Mouse (Mus musculus) midbrain, embryonic 16.5 days (tissue): Measurements from ENCODE around the gene Nfatc2. TPM values are rescaled to one million over a fixed set of nuclear protein-coding genes. Genes with fewer than 3 reads are reported as not detected.

Source experiments
- ATAC-seq: fragments of 200-750 bp; cut with Nextera tagmentation; 2 replicates; pipeline ENCODE4 v1.8.0; 2017; ENCODE audit warnings: moderate TSS enrichment
- H3K27ac ChIP-seq: fragments of 300-500 bp; sonication (generic); 2 replicates; pipeline ENCODE4 v1.5.1; 2014; ENCODE audit warnings: mild to moderate bottlenecking, low read length, mixed read lengths
- H3K27me3 ChIP-seq: fragments of 300-500 bp; sonication (generic); 2 replicates; pipeline ENCODE4 v1.6.1; 2014; ENCODE audit warnings: low read depth, low read length, mixed read lengths; ENCODE audit not compliant: control insufficient read depth, insufficient read depth
- H3K36me3 ChIP-seq: fragments of 300-500 bp; sonication (generic); 2 replicates; pipeline ENCODE4 v1.6.1; 2014; ENCODE audit warnings: mild to moderate bottlenecking, low read length, moderate library complexity, mixed read lengths; ENCODE audit not compliant: control insufficient read depth, insufficient read depth
- H3K4me1 ChIP-seq: fragments of 300-500 bp; sonication (generic); 2 replicates; pipeline ENCODE4 v1.6.1; 2014; ENCODE audit warnings: mild to moderate bottlenecking, low read length, mixed read lengths; ENCODE audit not compliant: control insufficient read depth, insufficient read depth
- H3K4me2 ChIP-seq: fragments of 300-500 bp; sonication (generic); 2 replicates; pipeline ENCODE4 v1.6.1; 2014; ENCODE audit warnings: mild to moderate bottlenecking, low read length, mixed read lengths
- H3K4me3 ChIP-seq: fragments of 300-500 bp; sonication (generic); 2 replicates; pipeline ENCODE4 v1.5.1; 2014; ENCODE audit warnings: low read depth, mild to moderate bottlenecking, low read length, moderate library complexity, mixed read lengths
- H3K9ac ChIP-seq: fragments of 300-500 bp; sonication (generic); 2 replicates; pipeline ENCODE4 v1.6.1; 2014; ENCODE audit warnings: low read depth, low read length, mixed read lengths
- H3K9me3 ChIP-seq: fragments of 300-500 bp; sonication (generic); replicated peaks from 2 replicates; pipeline ENCODE4 v1.6.1; 2014; ENCODE audit warnings: mild to moderate bottlenecking, low read length, mixed read lengths; ENCODE audit not compliant: control insufficient read depth, poor library complexity, severe bottlenecking
- WGBS: fragments of 180-500 bp; shearing (Covaris S2); extraction: QIAGEN DNeasy Blood & Tissue Kit; methylation state at CpG from one replicate; pipeline ENCODE4 v1.1.7; 2014; 5-methylcytosine and 5-hydroxymethylcytosine counted together
- polyA plus RNA-seq: library from polyadenylated mRNA; unstranded; fragments of >200 nt; fragmentation: Nextera tagmentation; extraction: Ambion mirVana; gene quantifications from 2 replicates; pipeline ENCODE4 v1.2.1, GENCODE M21; 2015

Gene Nfatc2
- polyA plus RNA-seq, 1 experiment from 2014 or later: 4.5 TPM

DNA sequence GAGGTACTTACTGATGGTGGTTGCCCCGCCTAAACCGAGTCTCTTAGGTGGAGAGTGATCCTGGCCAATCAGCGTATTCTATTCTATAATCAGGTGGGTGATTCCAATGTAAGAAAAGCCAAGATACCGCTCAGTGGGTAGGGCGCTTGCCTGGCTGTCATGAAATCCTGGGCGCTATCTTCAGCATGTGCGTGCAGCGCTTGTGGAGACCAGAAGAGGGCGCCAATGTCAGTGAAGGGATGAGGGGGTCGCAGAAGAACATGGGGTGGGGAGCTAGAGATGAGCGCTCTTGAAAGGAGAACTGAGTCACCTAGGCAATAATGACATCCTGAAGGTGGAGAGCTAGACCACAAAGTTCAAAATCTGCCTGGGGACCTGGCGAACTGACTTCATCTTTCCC lies 160.0 kb downstream of the Nfatc2 start:
- 93% methylated on average over 12 of the region's 12 CpGs for WGBS
- H3K9me3 ChIP-seq: no peaks in the 10 kb centered on the region
- ATAC-seq: no peak
- no peak overlapping the region for H3K4me2 ChIP-seq
- no peak overlapping the region for H3K27ac ChIP-seq
- H3K4me3 ChIP-seq: no peak overlapping the region
- no peaks in the 10 kb centered on the region for H3K36me3 ChIP-seq
- H3K9ac ChIP-seq: no peak overlapping the region
- no peaks in the 10 kb centered on the region; the same call in 1 of the 2 replicates for H3K4me1 ChIP-seq
- H3K27me3 ChIP-seq: no peaks in the 10 kb centered on the region

DNA sequence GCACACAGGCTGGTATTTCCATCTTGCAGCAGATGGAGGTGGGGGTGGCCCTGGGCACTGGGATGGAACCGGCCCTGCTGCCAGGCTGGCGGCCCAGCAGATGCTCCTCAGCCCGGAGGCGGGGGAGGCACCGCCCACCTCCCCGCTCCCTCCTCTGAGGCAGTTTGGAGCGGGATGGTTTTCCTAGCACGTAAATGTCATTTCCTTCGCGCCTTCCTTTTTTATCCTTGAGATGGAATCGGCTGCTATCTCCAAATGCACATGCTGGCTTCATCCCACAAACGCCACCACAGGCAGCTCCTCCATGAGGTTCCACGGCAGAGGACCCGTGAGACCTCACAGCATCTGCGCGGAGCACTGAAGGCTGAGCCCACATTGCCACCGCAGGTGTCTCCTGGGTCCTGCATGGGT lies 160.5 kb downstream of the Nfatc2 start:
- no peaks in the 10 kb centered on the region; the same call in 1 of the 2 replicates for H3K4me1 ChIP-seq
- no peak overlapping the region for H3K27ac ChIP-seq
- no peak overlapping the region for H3K4me2 ChIP-seq

DNA sequence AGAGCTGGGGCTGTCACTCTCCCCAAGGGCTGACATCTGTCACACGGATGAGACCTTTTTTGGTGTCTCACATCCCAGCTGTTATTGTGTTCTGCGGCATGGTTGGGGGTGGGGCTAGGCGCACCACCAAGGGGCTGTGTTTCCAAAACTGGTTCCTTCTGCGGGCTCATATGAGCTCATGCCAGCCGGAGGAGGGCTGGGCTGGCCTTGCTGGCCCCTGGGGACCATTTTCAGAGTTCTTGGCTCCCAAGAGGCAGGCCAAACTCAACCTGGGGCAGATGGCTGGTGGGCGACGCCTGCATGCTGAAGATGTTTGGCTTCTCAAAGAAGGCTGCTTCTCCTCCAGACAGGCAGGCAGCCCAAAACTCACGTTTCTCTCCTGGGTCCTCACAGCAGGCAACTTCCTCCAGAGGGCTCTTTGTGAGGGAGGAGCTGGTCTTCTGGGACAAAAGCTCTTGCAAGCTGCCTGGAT lies 162.4 kb downstream of the Nfatc2 start:
- Histone ChIP-seq H3K4me1 (no peaks in the 10 kb centered on the region; the same call in 1 of the 2 replicates), H3K9ac (no peak overlapping the region), H3K27me3 (no peaks in the 10 kb centered on the region), H3K27ac (no peak overlapping the region), H3K9me3 (no peaks in the 10 kb centered on the region), H3K4me2 (no peak overlapping the region), H3K36me3 (no peaks in the 10 kb centered on the region), H3K4me3 (no peak overlapping the region)
- WGBS: 51% methylated on average over 8 of the region's 8 CpGs
- ATAC-seq: no peak

More for the DNA sequence above, 160.5 kb downstream of the Nfatc2 start:
- Histone ChIP-seq H3K36me3 (no peaks in the 10 kb centered on the region), H3K9ac (no peak overlapping the region), H3K27me3 (no peaks in the 10 kb centered on the region), H3K4me3 (no peak overlapping the region), H3K9me3 (no peaks in the 10 kb centered on the region)
- WGBS: 85% methylated on average over 17 of the region's 17 CpGs
- 0 out of 2 replicates have a peak, but pooled peaks have one; percentile 23 for ATAC-seq

DNA sequence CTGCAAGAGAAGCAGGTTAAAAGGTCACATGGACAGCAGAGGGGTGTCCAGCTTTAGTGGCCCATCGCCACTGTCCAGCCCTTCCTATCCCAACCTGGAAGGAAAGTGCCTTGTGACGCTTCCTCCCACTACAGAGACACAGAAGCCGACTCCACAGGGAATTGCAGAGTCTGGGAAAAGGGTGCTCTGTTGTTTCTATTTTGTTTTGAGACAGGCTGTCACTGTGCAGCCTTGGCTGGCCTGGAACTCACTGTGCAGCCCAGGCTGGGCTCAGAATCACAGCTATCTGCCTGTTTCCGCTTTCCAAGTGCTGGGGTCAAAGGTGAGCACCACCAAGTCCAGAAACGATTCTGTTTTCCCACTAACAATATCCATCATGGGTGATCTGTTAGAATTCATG lies 167.3 kb downstream of the Nfatc2 start:
- no peak overlapping the region for H3K9ac ChIP-seq
- ATAC-seq: no peak
- WGBS: 84% methylated on average over 5 of the region's 5 CpGs
- no peak overlapping the region for H3K27ac ChIP-seq
- H3K4me3 ChIP-seq: no peak overlapping the region
- no peak overlapping the region for H3K4me2 ChIP-seq
- no peaks in the 10 kb centered on the region for H3K36me3 ChIP-seq
- H3K9me3 ChIP-seq: no peaks in the 10 kb centered on the region
- H3K4me1 ChIP-seq: no peaks in the 10 kb centered on the region; the same call in 1 of the 2 replicates
- no peaks in the 10 kb centered on the region for H3K27me3 ChIP-seq

DNA sequence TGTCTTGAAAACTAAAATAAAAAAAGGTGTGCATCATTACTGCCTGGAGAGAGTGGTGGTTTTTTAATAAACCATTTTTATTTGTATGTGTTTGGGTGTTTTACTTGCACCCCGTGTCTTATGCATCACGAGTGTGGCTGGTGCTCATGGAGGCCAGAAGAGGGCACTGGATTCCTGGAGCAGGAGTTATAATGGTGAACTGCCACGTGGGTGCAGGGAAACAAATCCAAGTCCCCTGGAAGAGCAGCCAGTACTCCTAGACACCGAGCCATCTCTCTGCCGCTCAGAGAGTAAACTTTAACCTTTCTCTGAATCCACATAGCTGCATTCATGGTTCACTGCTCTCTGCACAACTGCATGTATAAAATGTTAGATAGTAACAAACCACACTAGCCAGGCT lies 168.1 kb downstream of the Nfatc2 start:
- H3K9me3 ChIP-seq: no peaks in the 10 kb centered on the region
- no peak for ATAC-seq
- no peaks in the 10 kb centered on the region for H3K4me1 ChIP-seq
- no peaks in the 10 kb centered on the region for H3K27me3 ChIP-seq
- 73% methylated on average over 5 of the region's 5 CpGs for WGBS
- no peak overlapping the region for H3K9ac ChIP-seq
- H3K27ac ChIP-seq: no peak overlapping the region
- no peak overlapping the region for H3K4me3 ChIP-seq
- no peak overlapping the region for H3K4me2 ChIP-seq
- H3K36me3 ChIP-seq: no peaks in the 10 kb centered on the region

DNA sequence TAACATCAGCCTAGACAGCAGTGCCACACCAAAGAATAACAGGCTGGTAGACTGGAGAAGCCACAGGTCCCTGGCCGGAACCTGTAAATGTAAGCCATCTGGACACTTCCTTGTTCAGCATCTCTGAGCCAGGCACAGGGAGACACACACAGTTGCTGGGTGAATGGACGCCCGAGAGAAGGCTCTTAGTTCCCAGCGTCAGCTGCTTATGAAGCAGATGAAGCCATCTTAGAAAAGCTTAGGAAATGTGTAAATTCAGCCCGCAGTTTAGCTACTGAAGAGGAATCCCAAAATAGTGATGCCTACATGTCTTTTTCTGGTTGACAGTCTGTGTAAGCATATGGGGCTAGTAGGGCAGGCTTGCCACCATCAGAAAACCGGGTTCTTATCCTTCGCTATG lies 169.1 kb downstream of the Nfatc2 start:
- no peak for ATAC-seq
- H3K36me3 ChIP-seq: no peaks in the 10 kb centered on the region
- H3K4me3 ChIP-seq: no peak overlapping the region
- no peaks in the 10 kb centered on the region for H3K27me3 ChIP-seq
- no peaks in the 10 kb centered on the region for H3K4me1 ChIP-seq
- no peak overlapping the region for H3K27ac ChIP-seq
- H3K9ac ChIP-seq: no peak overlapping the region
- no peaks in the 10 kb centered on the region for H3K9me3 ChIP-seq
- H3K4me2 ChIP-seq: no peak overlapping the region
- 94% methylated on average over 7 of the region's 7 CpGs for WGBS

DNA sequence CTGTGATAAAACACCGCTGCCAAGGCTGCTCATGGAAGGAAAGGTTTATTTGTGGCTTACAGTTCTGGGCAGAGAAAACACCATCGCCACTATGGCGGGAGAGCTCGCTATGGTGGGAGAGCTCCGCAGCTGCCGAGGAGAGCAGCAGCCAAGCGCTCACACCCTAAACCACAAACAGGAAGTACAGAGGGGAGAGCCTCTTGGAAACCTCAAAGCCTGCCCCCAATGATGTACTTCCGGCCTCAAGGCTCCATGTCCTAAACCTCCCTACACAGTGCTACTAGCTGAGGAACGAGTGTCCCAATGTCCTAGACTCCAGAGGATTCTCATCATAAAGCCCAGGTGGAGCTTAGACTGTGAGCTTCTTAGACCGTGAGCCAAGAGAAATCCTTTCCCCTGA lies 171.9 kb downstream of the Nfatc2 start:
- Histone ChIP-seq H3K36me3 (no peaks in the 10 kb centered on the region), H3K27ac (no peak overlapping the region), H3K27me3 (no peaks in the 10 kb centered on the region), H3K4me3 (no peak overlapping the region), H3K9ac (no peak overlapping the region), H3K9me3 (no peaks in the 10 kb centered on the region), H3K4me1 (peaks cover under 1% of the 10 kb centered on the region; the same call in 1 of the 2 replicates), H3K4me2 (no peak overlapping the region)
- ATAC-seq: no peak
- WGBS: 95% methylated on average over 10 of the region's 10 CpGs

DNA sequence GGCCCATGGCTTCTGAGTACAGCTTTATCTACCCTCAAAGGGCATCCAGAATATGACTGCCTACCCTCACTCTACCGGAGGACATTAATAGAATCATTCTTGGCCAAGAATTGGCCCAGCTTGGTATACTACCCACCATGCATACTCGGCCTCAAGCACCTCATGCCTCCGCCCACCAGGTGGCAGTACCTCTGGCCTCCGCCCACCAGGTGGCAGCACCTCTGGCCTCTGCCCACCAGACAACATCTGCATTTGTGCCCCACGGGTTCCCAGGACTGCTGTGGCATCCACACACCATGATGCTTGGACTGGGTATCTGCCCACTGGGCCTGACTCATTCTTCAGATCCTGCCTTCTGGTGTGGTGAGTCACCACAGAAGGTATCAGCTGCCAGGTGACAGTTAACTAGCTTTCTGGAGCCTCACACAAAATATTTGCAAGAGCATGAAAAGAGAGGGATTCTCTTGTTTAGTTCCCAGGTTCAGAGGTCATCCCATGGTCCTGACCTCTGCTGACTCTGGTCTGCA lies 173.0 kb downstream of the Nfatc2 start:
- 88% methylated on average over 5 of the region's 5 CpGs for WGBS

More for the DNA sequence above, 173.0 kb downstream of the Nfatc2 start:
- Histone ChIP-seq H3K27ac (no peak overlapping the region), H3K9me3 (no peaks in the 10 kb centered on the region), H3K4me1 (peaks cover 4% of the 10 kb centered on the region; the same call in 1 of the 2 replicates), H3K9ac (no peak overlapping the region), H3K36me3 (no peaks in the 10 kb centered on the region), H3K27me3 (no peaks in the 10 kb centered on the region), H3K4me2 (no peak overlapping the region), H3K4me3 (no peak overlapping the region)
- ATAC-seq: no peak
